8 mouse cellular contexts compared by ENCODE assay signal in genomic region chr12:87266108-87266826, GRCm38 (mm10). TPM values are rescaled to one million over a fixed set of nuclear protein-coding genes. Genes with fewer than 3 reads are reported as not detected.
DNase-seq lines count a peak whose midpoint lies in the region; ATAC-seq and TF ChIP-seq lines count a peak whose summit lies in the region.

Gene Vipas39 (minus strand): TSS chr12:87266256.
Gene Ahsa1 (plus strand): TSS chr12:87266479.

- H3K27ac ChIP-seq in forebrain, embryonic 15.5 days (replicated peaks), result peak within 1 kb of the TSS; percentile 93

- peak; percentile 93 for TF ChIP-seq POLR2A in lung, adult 2 months (IDR thresholded peaks at IDR 0.05; ENCODE audit: borderline replicate concordance, extremely low read depth, low read depth, low read length)

- WGBS in forebrain, embryonic 15.5 days, result under 1% methylated on average over 31 of the region's 31 CpGs
- WGBS in lung, adult 2 months, result under 1% methylated on average over 31 of the region's 31 CpGs

- peaks cover 54% of the 10 kb centered on the region for H3K36me3 ChIP-seq in G1E (replicated peaks)
- H3K36me3 ChIP-seq in forebrain, embryonic 15.5 days, result peaks cover 41% of the 10 kb centered on the region

- H3K4me3 ChIP-seq in G1E (ENCODE audit: low read depth, low read length), result peak within 1 kb of the TSS; percentile 75
- H3K4me3 ChIP-seq in forebrain, embryonic 15.5 days, result peak within 1 kb of the TSS; percentile 78
- H3K4me3 ChIP-seq in lung, adult 2 months (replicated peaks; ENCODE audit: extremely low read depth, low read depth, low read length), result peak within 1 kb of the TSS; percentile 97

- H3K9me3 ChIP-seq in G1E (replicated peaks), result no peaks in the 10 kb centered on the region
- no peaks in the 10 kb centered on the region for H3K9me3 ChIP-seq in forebrain, embryonic 15.5 days

- H3K9ac ChIP-seq in forebrain, embryonic 15.5 days (replicated peaks), result peak within 1 kb of the TSS; percentile 92

- no peak for TF ChIP-seq CTCF in G1E (IDR thresholded peaks at IDR 0.05; ENCODE audit: low read depth, low read length)
- no peak for TF ChIP-seq CTCF in lung, adult 2 months (IDR thresholded peaks at IDR 0.05; ENCODE audit: insufficient read depth, low read length)

- no peaks in the 10 kb centered on the region for H3K27me3 ChIP-seq in G1E (ENCODE audit: insufficient read depth, low read length)
- H3K27me3 ChIP-seq in forebrain, embryonic 15.5 days, result no peaks in the 10 kb centered on the region

- H3K4me2 ChIP-seq in forebrain, embryonic 15.5 days (replicated peaks), result peak within 1 kb of the TSS; percentile 96

- peak; percentile 92 for ATAC-seq in G1E (ENCODE audit: extremely low read depth, insufficient number of reproducible peaks, low FRiP score, poor library complexity, severe bottlenecking)
- ATAC-seq in forebrain, embryonic 15.5 days (replicated peaks), result peak; percentile 98
- peak; percentile 96 for ATAC-seq in neutrophil, adult 5-6 weeks (ENCODE audit: extremely low read depth, insufficient number of reproducible peaks, low FRiP score, poor library complexity, severe bottlenecking)

- intact Hi-C loops in heart, postnatal 25 days (cut with DNase I), result loop anchor here (2.0 to 10.0 kb wide), 4 partner anchors 66 to 149 kb away; partner anchors contain the start of genes Gstz1, Pomt2 and Sptlc2

- peaks cover 36% of the 10 kb centered on the region for H3K4me1 ChIP-seq in G1E (ENCODE audit: insufficient read depth, low read depth, low read length)
- peaks cover 31% of the 10 kb centered on the region for H3K4me1 ChIP-seq in forebrain, embryonic 15.5 days
- peaks cover 10% of the 10 kb centered on the region; the same call in 1 of the 2 replicates for H3K4me1 ChIP-seq in lung, adult 2 months (ENCODE audit: control insufficient read depth, insufficient read depth, low read length)

- DNase-seq in G1E (ENCODE audit: low spot score), result peak; percentile 99
- DNase-seq in cerebellum, adult 11-12 months, result peak; percentile 92
- DNase-seq in heart, postnatal 25 days (ENCODE audit: low spot score), result peak; percentile 83
- peak; percentile 90 to 96 for DNase-seq in layer of hippocampus, adult 18-20 months (ENCODE audit: low spot score in 2 of 2)
- DNase-seq in lung, adult 2 months, result peak; percentile 88
- peak; percentile 79 to 90 for DNase-seq in thymus, adult 18-20 months

RNA-seq across cellular contexts. Expression of gene Vipas39, which starts in this region (rescaled TPM):
- total RNA-seq in G1E (2014; fragmentation: Nextera tagmentation) (31.6 and 36.4 TPM in 2 replicates), G1E (2017) (42.4 and 43.1 TPM in 2 replicates)
- 1.2 and 1.3 TPM in 2 replicates for polyA plus RNA-seq in G1E (2012)
- 72.3 and 77.1 TPM in 2 replicates for polyA plus RNA-seq in forebrain, embryonic 15.5 days (2015; fragmentation: Nextera tagmentation; extraction: Ambion mirVana)
- 10 to 100 TPM; 21.7 to 23.1 TPM for total RNA-seq in heart, postnatal 25 days (2021)
- total RNA-seq in layer of hippocampus, adult 18-20 months (2021), result 10 to 100 TPM; 51.8 to 52.9 TPM
- polyA plus RNA-seq in lung, adult 2 months (2012; rRNA removed), result 17.1 and 23.3 TPM in 2 replicates
- total RNA-seq in neutrophil, adult 5-6 weeks (2017), result 50.5 and 52.8 TPM in 2 replicates

RNA-seq across cellular contexts. Expression of gene Ahsa1, which starts in this region (rescaled TPM):
- total RNA-seq in G1E (2014; fragmentation: Nextera tagmentation) (117 and 144 TPM in 2 replicates), G1E (2017) (400 and 401 TPM in 2 replicates)
- 207 and 209 TPM in 2 replicates for polyA plus RNA-seq in G1E (2012)
- 216 and 226 TPM in 2 replicates for polyA plus RNA-seq in forebrain, embryonic 15.5 days (2015; fragmentation: Nextera tagmentation; extraction: Ambion mirVana)
- 100 to 1,000 TPM; 126 to 158 TPM for total RNA-seq in heart, postnatal 25 days (2021)
- 100 to 1,000 TPM; 192 to 196 TPM for total RNA-seq in layer of hippocampus, adult 18-20 months (2021)
- 46.6 and 53.5 TPM in 2 replicates for polyA plus RNA-seq in lung, adult 2 months (2012; rRNA removed)
- 113 and 118 TPM in 2 replicates for total RNA-seq in neutrophil, adult 5-6 weeks (2017)

Comparison
In these comparisons a context has a peak if more than half of its experiments do, and no peak if none do; other contexts are left out.
1. Peak in every context shown above with its lines: DNase-seq, ATAC-seq, H3K4me3 ChIP-seq and H3K27ac ChIP-seq.